Mouse (Mus musculus): ENCODE results near the gene Cpeb3.

The Cpeb3 gene

GRCm38 (mm10) chr19:37211416-37211815 lies 3.0 kb upstream of the Cpeb3 start:
- no peak for TF ChIP-seq GATA4 (IDR thresholded peaks at IDR 0.05; ENCODE audit: insufficient replicate concordance, low read length)

- no peak for TF ChIP-seq GATA4 (IDR thresholded peaks at IDR 0.05; ENCODE audit: insufficient replicate concordance, low read length)
Observed at GRCm38 (mm10) chr19:37210457-37210856, 2.1 kb upstream of the Cpeb3 start.

- peak; percentile 99 for TF ChIP-seq GATA4 (IDR thresholded peaks at IDR 0.05; ENCODE audit: insufficient replicate concordance, low read length)
Observed at GRCm38 (mm10) chr19:37209467-37210128, 1.2 kb upstream of the Cpeb3 start.

- no peak for TF ChIP-seq GATA4 (IDR thresholded peaks at IDR 0.05; ENCODE audit: insufficient replicate concordance, low read length)
Observed at GRCm38 (mm10) chr19:37208986-37209385, 585 bp upstream of the Cpeb3 start.

DNA sequence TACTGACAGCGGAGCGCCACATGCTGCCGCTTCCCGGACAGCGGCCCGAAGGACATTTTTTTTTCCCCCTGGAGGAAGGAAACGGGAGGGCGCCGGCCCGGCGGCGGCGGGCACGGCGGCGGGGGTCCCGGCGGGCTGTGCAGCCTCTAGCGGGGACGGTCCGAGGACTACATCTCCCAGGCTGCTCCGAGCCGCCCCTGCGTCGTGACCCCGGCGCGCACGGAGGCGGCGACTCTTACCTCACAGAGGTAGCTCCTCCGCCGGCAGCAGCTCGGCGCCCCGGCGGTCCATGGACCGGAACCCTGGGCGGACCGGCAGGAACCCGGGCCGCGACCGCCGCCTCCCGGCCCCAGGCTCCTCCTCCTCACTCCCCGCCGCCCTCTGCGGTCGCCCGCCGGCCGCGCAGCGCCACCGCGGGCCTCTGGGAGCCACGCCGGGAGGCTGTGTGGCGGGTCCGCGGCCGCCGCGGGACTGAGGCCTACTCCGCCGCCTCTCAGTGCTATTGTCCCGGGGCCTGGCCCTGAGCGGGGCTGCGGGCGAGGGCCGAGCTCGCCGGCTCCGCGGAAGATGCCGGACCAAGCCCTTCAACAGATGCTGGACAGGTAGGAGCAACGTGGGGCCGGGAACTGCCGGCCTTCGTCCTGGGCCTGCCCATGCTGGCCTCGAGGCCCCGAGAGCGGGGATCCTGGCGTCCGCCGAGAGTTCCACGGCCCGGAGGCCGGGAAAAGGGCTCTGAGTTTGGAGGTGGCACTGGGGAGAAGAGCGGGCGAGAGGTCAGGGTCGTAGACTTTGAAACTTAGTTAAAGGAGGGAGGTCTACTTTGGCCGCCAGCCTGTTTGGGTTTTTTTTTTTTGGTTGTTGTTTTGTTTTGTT lies 862 bp downstream of the Cpeb3 start, which contains the start of gene March5:
Gene March5 (plus strand): TSS at position 241 of the 873 bp plus-strand sequence.
- no peak; the same call in 1 of the 2 replicates for TF ChIP-seq GATA4 (IDR thresholded peaks at IDR 0.05; ENCODE audit: insufficient replicate concordance, low read length)

DNA sequence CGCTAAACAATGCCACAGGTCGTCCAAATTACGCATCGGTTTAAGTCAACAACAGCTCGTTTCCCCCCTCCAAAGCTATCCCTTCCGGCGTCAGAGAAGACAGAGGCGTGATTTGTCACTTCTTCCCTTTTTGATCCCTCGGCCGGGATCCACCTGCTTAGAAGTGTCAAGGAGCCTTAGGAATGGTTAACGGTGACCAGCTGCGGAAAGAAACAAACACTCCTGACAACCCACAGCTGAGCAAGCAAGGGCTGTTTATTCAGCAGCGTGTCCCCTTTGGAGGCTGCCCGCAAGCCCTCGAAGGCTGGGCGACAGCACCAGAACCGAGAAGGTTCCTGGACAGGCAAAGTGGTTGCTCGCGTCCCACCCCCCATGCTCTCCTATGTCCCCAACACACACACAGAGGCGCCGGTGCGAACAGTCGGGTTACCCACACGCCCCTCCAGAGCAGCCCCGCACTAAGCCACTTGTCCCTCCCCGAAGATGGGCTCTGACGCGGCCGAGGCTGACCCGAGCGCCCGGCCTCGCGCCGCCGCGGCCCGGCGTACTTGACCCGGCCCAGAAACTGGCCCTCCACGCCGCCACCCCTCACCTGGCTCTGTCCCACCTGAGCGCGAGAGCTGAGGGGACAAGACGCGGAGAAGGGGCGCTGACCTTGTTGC lies 1.6 kb downstream of the Cpeb3 start:
- no peak for TF ChIP-seq GATA4 (IDR thresholded peaks at IDR 0.05; ENCODE audit: insufficient replicate concordance, low read length)

- TF ChIP-seq GATA4 (IDR thresholded peaks at IDR 0.05; ENCODE audit: insufficient replicate concordance, low read length) = no peak
Observed at GRCm38 (mm10) chr19:37203371-37203770, 5.0 kb downstream of the Cpeb3 start.

GRCm38 (mm10) chr19:37199889-37200288 lies 8.5 kb downstream of the Cpeb3 start:
- no peak for TF ChIP-seq GATA4 (IDR thresholded peaks at IDR 0.05; ENCODE audit: insufficient replicate concordance, low read length)

DNA sequence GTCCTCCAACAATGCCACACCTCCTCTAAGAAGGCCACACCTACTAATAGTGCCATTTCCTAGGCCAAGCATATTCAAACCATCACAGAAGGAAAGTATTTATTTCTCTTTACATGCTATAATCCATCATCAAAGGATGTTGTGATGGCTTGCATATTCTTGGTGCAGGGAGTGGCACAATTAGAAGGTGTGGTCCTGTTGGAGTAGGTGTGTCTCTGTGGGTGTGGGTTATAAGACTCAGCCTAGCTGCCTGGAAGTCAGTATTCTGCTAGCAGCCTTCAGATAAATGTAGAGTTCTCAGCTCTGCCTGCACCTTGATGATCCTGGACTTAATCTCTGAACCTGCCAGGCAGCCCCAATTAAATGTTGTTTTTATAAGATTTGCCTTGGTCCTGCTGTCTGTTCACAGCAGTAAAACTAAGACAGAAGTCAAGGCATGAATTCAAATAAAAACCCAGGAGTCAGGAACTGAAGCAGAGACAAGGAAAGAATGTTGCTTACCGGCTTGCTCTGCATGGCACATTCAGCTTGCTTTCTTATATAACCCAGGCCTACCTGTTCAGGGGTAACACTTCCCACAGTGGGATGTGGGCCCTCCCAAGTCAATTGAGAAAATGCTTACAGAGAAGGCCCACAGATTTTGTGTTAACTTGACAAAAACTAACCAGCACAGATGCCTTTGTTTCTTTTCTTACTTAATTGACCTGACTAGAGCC lies 10.1 kb downstream of the Cpeb3 start:
- TF ChIP-seq GATA4 (IDR thresholded peaks at IDR 0.05; ENCODE audit: insufficient replicate concordance, low read length) = no peak

DNA sequence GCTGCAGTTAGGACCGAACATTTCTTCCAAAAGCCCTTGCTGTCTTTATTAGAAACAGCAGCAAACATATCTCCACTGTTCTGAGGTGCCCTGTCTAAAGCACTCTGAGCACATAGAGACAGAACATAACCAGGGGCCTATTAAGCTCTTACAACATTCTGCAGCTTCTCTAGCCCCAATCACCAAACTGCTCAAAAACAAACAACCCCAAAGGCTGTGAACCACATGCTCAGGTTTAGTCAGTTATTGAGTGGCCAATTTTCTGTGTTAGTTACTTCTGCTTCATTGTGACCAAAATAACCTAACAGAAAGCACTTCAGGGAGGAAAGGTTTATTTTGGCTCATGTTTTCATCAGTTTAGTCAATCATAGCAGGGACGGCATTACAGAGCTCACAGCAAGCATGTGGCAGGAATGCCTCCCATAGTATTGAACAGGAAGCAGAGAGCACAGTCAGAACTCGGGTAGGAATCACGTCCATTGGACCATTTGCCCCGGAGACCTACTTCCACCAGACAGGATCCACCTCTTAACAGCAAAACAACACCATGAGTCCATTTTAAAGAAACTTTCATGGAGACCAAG lies 15.8 kb downstream of the Cpeb3 start:
- TF ChIP-seq GATA4 (IDR thresholded peaks at IDR 0.05; ENCODE audit: insufficient replicate concordance, low read length) = no peak

DNA sequence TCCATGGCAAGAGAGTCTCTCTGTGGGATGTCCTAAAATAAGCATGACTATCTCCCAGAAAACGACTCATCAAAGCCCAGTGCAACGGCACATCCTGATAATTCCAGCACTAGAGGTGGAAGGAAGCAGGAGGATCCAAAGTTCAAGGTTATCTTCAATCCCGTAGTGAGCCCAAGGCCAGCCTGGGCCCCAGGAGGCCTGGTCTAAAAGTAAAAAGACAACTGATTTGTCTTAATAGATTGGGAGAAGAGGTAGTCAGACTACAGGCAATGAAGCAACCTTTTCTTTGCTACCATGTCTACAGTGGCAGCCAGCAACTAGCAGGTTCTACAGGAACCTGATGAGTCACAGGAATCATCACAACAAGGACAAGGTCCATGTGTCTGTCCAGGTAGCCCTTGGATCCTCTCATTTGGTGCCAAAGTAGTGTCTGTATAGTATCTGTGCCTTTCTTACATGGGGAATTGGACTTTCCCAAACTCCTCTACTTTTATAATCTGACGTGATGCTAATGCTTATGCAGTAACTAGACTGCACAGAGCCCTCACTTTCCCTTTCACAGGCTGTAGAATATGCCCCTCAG lies 19.9 kb downstream of the Cpeb3 start:
- TF ChIP-seq GATA4 (IDR thresholded peaks at IDR 0.05; ENCODE audit: insufficient replicate concordance, low read length) = no peak

DNA sequence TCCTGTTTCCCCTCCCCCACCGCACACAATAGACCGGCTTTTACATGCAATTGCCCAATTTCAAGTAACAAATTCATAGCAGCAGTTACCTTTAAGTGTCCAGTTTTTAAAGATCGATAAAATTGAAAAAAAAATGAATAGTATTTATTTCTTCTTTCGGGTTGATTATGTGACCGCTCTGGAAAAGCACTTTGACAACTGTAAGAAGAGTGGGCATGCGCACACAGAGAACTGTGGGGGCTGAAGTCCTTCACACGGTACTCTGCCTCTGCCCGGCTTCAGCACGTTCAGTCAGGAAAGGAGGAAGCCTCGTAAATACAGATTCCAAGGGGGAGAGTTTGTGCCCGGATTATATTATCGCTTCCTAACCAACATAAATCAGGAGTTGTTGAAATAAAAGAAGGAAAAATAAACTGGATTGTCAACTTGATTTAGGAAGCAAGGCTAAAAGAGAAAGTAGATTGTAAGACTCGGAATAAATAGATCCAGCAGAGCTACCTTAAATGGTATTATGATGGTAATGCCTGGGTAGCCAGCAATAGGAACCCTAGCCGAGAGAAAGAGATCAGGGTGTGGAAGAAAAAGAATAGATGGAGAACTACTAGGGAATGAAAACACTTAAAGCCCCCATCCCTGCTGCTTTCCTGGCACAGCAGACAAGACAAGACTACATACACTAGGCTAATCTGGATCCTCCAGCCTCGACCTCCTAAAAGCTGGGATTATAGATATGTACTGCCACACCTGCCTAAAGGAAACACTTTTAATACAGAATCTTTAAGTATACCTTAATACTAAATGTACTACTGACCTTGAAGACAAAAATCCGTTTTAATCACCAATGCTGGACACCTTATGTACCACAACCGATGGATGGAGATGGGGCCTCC lies 30.3 kb downstream of the Cpeb3 start:
- no peak for TF ChIP-seq GATA4 (IDR thresholded peaks at IDR 0.05; ENCODE audit: insufficient replicate concordance, low read length)

DNA sequence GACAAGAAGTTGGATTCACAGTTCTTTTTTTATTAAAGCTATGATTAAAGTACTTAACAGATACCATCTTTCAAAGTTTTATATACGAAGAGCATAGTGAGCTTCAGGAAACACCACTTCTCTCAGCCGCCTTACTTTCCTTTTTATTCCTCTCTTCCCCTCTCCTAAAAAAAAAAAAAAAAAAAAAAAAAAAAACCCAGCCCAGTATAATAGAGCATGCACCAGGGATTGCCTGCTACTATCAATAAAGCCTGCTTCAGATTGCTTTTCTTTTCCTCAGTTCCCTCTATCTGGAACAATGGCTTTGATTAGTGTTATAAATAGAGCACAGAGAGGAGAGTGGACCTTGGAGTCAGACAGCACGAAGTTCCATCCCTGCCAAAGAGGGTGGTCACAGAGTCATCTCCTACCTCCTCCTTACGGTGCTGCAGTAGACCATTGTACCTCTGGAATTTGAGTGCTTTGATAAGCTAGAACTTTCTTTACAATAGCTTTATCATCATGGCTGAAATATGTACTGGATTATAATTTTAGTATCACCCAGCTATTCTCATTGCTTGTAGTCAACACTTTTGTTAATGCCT lies 31.4 kb downstream of the Cpeb3 start:
- no peak for TF ChIP-seq GATA4 (IDR thresholded peaks at IDR 0.05; ENCODE audit: insufficient replicate concordance, low read length)

All from liver, adult (tissue).